Mouse (Mus musculus) testis, adult 2 months (tissue): ENCODE results near the gene Zfp592. TPM values are rescaled to one million over a fixed set of nuclear protein-coding genes. Genes with fewer than 3 reads are reported as not detected.
A peak's percentile ranks its signal among the peaks of the same experiment; 100 is the strongest.

Experiments
- H3K27ac ChIP-seq: fragments of 200-500 bp; 2 replicates; pipeline ENCODE4 v1.5.1; 2012; ENCODE audit warnings: low read depth, low read length; ENCODE audit not compliant: control insufficient read depth, insufficient read depth
- H3K27me3 ChIP-seq: fragments of 200-500 bp; 2 replicates; pipeline ENCODE4 v1.6.1; 2012; ENCODE audit warnings: mild to moderate bottlenecking, low read length, moderate library complexity; ENCODE audit not compliant: control insufficient read depth, insufficient read depth
- H3K36me3 ChIP-seq: fragments of 200-500 bp; 2 replicates; pipeline ENCODE4 v1.6.1; 2012; ENCODE audit warnings: mild to moderate bottlenecking, low read length; ENCODE audit not compliant: control insufficient read depth, insufficient read depth
- H3K4me1 ChIP-seq: fragments of 200-500 bp; 2 replicates; pipeline ENCODE4 v1.6.1; 2012; ENCODE audit warnings: low read length; ENCODE audit not compliant: control insufficient read depth, insufficient read depth
- H3K4me3 ChIP-seq: fragments of 200-500 bp; 2 replicates; pipeline ENCODE4 v1.5.1; 2012; ENCODE audit warnings: low read depth, mild to moderate bottlenecking, low read length, moderate library complexity, mixed read lengths; ENCODE audit not compliant: control insufficient read depth
- CTCF ChIP-seq: fragments of 200-500 bp; IDR thresholded peaks from 2 replicates; pipeline ENCODE4 v1.5.1; 2012; ENCODE audit warnings: low read depth, mild to moderate bottlenecking, inconsistent platforms, low read length, moderate library complexity; ENCODE audit not compliant: control insufficient read depth, insufficient read depth, insufficient replicate concordance
- POLR2A ChIP-seq: fragments of 200-500 bp; IDR thresholded peaks from 2 replicates; pipeline ENCODE4 v1.6.1; 2012; ENCODE audit warnings: low read depth, mild to moderate bottlenecking, inconsistent platforms, low read length, moderate library complexity; ENCODE audit not compliant: control insufficient read depth
- polyA plus RNA-seq: library from polyadenylated mRNA; depleted of rRNA; stranded (reverse); fragments of >200 nt; gene quantifications from 2 replicates; pipeline ENCODE4 v1.2.3, GENCODE M21; 2012; rRNA removed

The Zfp592 gene
- 16.4 and 19.2 TPM in 2 replicates for polyA plus RNA-seq

DNA sequence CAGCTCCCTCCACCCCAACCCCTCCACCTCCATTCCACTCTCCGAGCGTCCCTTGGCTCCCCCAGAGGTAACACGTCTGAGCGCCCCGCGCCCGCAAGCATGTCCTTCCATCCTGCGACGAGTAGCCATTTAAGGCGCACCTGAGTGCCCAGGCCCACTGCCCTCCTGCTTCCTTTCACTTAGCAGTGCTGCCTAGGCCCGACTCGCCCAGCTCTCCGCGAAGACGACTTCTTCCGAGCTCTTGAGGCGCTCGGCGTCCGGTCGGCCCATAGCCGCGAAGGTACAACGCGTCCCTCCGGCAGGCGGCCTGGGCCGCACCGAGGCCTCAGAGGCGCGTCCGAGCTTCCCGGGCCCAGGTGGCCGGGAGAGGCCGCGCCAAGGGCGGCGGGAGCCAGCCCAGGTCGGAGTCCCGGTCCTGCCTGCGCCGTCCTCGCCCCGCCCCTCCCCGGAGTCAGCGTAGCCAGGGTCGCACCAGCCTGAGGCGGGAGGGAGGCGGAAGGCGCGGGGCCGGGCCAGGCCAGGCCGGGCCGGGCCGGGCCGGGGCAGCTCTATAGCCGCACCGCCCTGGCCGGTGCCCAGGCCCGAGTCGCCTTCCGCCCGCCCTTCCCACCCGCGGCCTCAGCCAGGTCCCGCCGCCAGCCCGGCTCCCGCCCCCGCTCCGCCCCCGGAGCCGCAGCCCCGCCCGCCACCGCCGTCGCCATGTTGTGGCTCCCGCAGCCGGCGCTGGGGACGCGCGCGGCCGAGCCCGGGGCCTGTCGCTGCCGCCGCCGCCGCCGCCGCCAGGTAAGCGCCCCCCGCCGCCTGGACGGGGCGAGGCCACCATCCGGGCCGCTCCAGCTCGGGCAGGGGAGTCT lies at the start of gene Zfp592:
Gene Zfp592 (plus strand): TSS at position 702 of the 854 bp plus-strand sequence.
- H3K4me3 ChIP-seq = peak within 1 kb of the TSS; percentile 77
- no peaks in the 10 kb centered on the region for H3K27me3 ChIP-seq
- peaks cover 10% of the 10 kb centered on the region for H3K4me1 ChIP-seq
- H3K36me3 ChIP-seq = no peaks in the 10 kb centered on the region
- peak within 1 kb of the TSS; percentile 89 for H3K27ac ChIP-seq
- TF ChIP-seq CTCF (no peak), POLR2A (no peak; the same call in none of the 2 replicates)

DNA sequence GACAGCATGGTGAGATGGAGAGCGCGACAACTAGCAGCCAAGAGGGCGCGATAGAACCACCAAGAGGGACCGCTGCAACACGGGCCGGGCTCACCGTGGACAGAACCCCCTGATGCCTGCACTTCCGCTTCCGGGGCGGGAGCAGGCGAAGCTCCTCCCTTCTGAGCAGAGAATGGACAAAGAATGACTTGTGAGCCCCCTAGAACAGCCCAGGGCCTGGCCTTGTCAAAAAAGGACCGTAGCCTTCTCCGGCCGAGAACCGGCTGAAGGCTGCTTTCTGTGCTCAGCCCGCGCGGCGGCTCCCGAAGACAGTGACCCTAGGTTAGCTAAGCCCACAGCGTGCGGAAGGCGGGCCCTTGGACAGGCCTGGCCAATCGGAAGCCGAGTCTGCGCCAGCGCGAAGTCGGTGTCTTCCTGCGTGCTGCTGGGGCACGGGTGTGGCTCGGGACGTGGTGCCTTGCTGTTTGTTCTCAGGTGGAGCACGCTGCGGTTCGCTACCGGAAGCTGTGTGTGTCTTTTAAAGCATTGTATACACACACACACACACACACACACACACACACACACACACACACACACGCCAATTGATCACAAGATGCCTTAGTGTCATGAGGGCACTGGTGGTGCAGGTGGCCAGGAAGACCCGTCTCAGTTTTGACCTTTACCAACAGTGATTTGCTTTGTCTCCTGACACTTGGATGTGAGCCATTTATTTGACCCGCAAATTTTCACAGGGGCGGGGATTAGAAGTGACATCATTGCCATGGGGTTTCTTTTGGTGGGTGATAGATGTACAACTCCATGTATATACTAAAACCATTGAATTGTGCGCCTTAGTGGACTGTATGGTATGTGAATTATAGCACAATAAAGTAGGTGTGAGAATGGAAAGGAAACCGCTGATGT lies 45.8 kb upstream of the Zfp592 start, which contains the start of gene Sec11a:
Gene Sec11a (minus strand): TSS at position 336 of the 906 bp plus-strand sequence.
- TF ChIP-seq POLR2A (peak; percentile 81), CTCF (0 out of 2 replicates have a peak, but pooled peaks have one; percentile 9)
- H3K4me1 ChIP-seq = peaks cover 6% of the 10 kb centered on the region
- H3K4me3 ChIP-seq = peak within 1 kb of the TSS; percentile 97

DNA sequence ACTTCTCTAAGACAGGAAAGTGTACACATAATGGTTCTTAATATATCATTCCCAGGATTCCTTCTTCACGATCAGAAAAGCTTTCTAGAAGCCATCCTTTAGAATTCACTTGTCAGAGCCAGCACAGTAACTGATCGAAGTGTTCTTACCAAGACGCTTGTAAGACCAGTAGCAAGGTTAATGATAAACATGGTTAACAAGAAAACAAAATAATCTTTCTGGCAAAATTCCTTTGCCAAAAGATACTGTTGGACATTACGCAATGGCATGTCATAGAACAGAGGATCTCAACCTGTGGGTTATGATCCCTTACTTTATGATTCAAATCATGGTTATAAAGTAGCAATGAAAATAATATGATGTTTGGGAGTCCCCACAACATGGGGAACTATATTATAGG lies 42.0 kb upstream of the Zfp592 start:
- Histone ChIP-seq H3K27me3 (no peaks in the 10 kb centered on the region), H3K4me1 (peaks cover 4% of the 10 kb centered on the region), H3K36me3 (no peaks in the 10 kb centered on the region), H3K4me3 (no peak overlapping the region), H3K27ac (no peak overlapping the region)
- TF ChIP-seq POLR2A = no peak

More for the DNA sequence above, 45.8 kb upstream of the Zfp592 start, which contains the start of gene Sec11a:
- Histone ChIP-seq H3K36me3 (no peaks in the 10 kb centered on the region), H3K27ac (peak within 1 kb of the TSS; percentile 94), H3K27me3 (no peaks in the 10 kb centered on the region)

DNA sequence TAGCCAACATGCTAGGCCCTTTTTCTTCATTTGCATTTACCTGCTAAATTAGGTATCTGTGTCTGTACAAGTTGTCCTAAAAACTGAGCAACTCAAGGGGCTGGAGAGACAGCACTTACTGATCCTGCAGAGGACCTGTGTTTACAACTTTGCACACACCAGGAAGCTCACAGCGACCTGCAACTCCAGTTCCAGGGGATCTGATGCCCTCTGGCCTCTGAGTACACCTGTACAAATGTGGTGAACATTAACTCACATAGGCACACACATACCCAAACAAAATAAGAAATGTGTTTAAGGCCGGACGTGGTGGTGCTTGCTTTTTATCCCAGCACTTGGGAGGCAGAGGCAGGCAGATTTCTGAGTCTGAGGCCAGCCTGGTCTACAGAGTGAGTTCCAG lies 41.3 kb upstream of the Zfp592 start:
- TF ChIP-seq CTCF = no peak
- TF ChIP-seq POLR2A = no peak
- no peaks in the 10 kb centered on the region for H3K27me3 ChIP-seq
- no peak overlapping the region for H3K27ac ChIP-seq
- H3K36me3 ChIP-seq = no peaks in the 10 kb centered on the region
- H3K4me1 ChIP-seq = peaks cover 4% of the 10 kb centered on the region
- H3K4me3 ChIP-seq = no peak overlapping the region

DNA sequence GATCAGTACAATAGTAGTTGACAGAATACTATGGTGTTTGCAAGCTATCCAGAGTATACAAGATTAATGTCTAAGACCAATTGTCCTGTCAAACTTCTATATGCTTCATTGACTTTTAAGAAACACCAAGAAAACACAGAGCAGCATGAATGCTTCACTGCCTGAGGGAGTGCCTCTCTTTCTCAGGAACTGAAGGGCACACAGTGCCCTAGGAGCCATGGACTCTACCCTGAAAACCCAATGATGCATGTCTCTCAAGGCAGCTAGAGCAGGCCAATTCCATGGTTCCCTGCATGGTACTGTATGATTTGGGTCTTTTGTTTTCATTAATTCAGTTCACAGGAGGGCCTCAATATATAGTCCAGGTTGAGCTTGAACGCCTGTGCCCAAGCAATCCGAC lies 39.2 kb upstream of the Zfp592 start:
- Histone ChIP-seq H3K36me3 (no peaks in the 10 kb centered on the region), H3K27ac (no peak overlapping the region), H3K27me3 (no peaks in the 10 kb centered on the region), H3K4me3 (no peak overlapping the region), H3K4me1 (no peaks in the 10 kb centered on the region)
- TF ChIP-seq POLR2A (no peak), CTCF (no peak)

DNA sequence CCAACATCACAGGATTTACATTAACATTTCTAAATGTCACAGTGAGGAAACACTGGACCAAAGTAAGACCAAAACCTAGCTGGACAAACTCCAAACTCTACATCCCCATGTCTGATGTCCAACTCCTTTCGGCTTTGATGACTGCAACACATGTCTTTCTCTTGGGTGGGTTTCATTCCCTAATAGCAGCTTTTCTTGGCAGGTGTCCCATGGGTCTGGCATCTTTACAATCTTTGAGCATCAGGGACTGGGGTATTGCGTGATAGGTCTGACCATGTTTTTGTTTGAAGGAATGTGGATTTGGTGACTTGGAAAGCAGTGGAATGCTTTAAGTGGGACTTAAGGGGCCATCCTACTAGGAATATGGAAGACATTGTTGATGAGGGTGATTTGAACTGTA lies 36.6 kb upstream of the Zfp592 start:
- Histone ChIP-seq H3K4me1 (no peaks in the 10 kb centered on the region), H3K27me3 (no peaks in the 10 kb centered on the region), H3K4me3 (no peak overlapping the region), H3K36me3 (no peaks in the 10 kb centered on the region), H3K27ac (no peak overlapping the region)
- no peak for TF ChIP-seq CTCF
- no peak for TF ChIP-seq POLR2A

DNA sequence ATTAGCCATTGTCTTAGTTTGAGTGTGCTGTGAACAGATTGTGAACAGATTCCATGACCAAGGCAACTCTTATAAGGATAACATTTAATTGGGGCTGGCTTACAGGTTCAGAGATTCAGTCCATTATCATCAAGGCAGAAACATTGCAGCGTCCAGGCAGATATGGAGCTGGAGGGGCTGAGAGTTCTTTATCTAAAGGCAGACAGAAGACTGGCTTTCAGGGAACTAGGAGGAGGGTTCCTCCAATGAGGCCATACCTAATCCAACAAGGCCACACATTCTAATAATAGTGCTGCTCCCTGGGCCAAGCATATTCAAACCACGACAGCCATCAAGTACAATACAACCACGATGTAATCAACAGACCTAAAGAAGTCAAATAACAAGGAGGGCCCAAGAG lies 34.5 kb upstream of the Zfp592 start:
- Histone ChIP-seq H3K36me3 (no peaks in the 10 kb centered on the region), H3K4me3 (no peak overlapping the region), H3K27ac (no peak overlapping the region), H3K27me3 (no peaks in the 10 kb centered on the region), H3K4me1 (no peaks in the 10 kb centered on the region)
- no peak for TF ChIP-seq CTCF
